Mouse (Mus musculus): Measurements from ENCODE around the gene Obox3.
"Not testable (repeated sequence)": the region's sequence is repeated elsewhere in the genome, so short reads cannot be mapped to it uniquely, and the experiment has no call there.

Gene Obox3

DNA sequence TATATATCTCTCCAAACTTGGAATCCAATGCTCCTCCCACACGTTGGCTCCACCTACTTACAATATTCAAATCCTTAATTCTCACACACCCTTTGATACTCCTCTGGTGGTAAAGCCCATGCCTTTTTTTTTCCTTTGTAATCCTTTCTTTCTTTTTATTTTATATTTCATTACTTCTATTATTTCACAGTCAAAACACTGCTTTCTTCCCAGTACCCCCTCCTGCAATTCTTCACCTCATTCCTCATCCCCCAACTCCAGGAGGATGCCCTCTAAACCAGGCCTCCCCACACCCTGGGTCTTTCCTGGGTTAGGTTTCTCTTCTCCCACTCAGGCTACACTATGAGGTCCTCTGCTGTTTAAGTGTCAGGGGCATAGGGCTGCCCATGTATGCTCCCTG is at the start of gene Obox3:
Gene Obox3 (minus strand): TSS at position 101 of the 400 bp plus-strand sequence.
- in situ Hi-C loops (cut with MboI; ENCODE audit: low sequenced_read_pairs), result not testable (repeated sequence)

GRCm38 (mm10) chr7:15509411-15509810 is 130.3 kb downstream of the Obox3 start:
- in situ Hi-C loops (cut with MboI; ENCODE audit: low sequenced_read_pairs), result not testable (repeated sequence)

Data from CH12F3 (cell line).